In genomic region chr5:130019461-130019860, GRCm38 (mm10) we compare ENCODE assay signal across 24 mouse cellular contexts. TPM values are rescaled to one million over a fixed set of nuclear protein-coding genes. Genes with fewer than 3 reads are reported as not detected.
A peak's percentile ranks its signal among the peaks of the same experiment; 100 is the strongest.
DNase-seq lines count a peak whose midpoint lies in the region; ATAC-seq and TF ChIP-seq lines count a peak whose summit lies in the region.
"Had no signal": no experiment of that assay in that cellular context is flagged by ENCODE, and none has a peak within 500 bp of the region (broad histone marks: within the 10 kb centered on the region; RNA-seq: fewer than 3 reads in every experiment).

No protein-coding gene starts in this region.

- TF ChIP-seq CTCF in hindbrain, postnatal 0 days (IDR thresholded peaks at IDR 0.05; ENCODE audit: low read depth), result no peak

- ATAC-seq in hindbrain, postnatal 0 days, result no peak
- ATAC-seq: forebrain, embryonic 14.5 days; forebrain, embryonic 16.5 days had no signal

- H3K27me3 ChIP-seq in hindbrain, postnatal 0 days (ENCODE audit: insufficient read depth, low read length), result no peaks in the 10 kb centered on the region
- H3K27me3 ChIP-seq: embryonic facial prominence, embryonic 13.5 days; embryonic facial prominence, embryonic 15.5 days; forebrain, embryonic 12.5 days had no signal

- no peak overlapping the region for H3K9ac ChIP-seq in hindbrain, postnatal 0 days (replicated peaks; ENCODE audit: low read length)
- H3K9ac ChIP-seq: embryonic facial prominence, embryonic 13.5 days; embryonic facial prominence, embryonic 15.5 days; forebrain, embryonic 12.5 days had no signal

- no peaks in the 10 kb centered on the region for H3K4me1 ChIP-seq in hindbrain, postnatal 0 days (ENCODE audit: insufficient read depth, low read length)

- intact Hi-C loops in left cerebral cortex, postnatal 36 days (cut with DNase I), result no loop called here

- no peaks in the 10 kb centered on the region; the same call in 1 of the 2 replicates for H3K36me3 ChIP-seq in hindbrain, postnatal 0 days (ENCODE audit: insufficient read depth, low read length)

- no peaks in the 10 kb centered on the region for H3K9me3 ChIP-seq in hindbrain, postnatal 0 days (ENCODE audit: low read length)
- H3K9me3 ChIP-seq: embryonic facial prominence, embryonic 13.5 days; embryonic facial prominence, embryonic 15.5 days; forebrain, embryonic 10.5 days; forebrain, embryonic 12.5 days had no signal

- no peak overlapping the region for H3K27ac ChIP-seq in hindbrain, postnatal 0 days
- H3K27ac ChIP-seq: embryonic facial prominence, embryonic 13.5 days; embryonic facial prominence, embryonic 15.5 days; forebrain, embryonic 10.5 days; forebrain, embryonic 12.5 days had no signal

- WGBS in hindbrain, postnatal 0 days, result 80% methylated on average over 8 of the region's 8 CpGs

- H3K4me3 ChIP-seq in hindbrain, postnatal 0 days (ENCODE audit: low read length), result no peak overlapping the region
- H3K4me3 ChIP-seq: embryonic facial prominence, embryonic 13.5 days; embryonic facial prominence, embryonic 15.5 days; erythroblast, embryonic 14.5 days; forebrain, embryonic 10.5 days; forebrain, embryonic 12.5 days had no signal

- peak; percentile 40 for DNase-seq in testis, postnatal 10 days (ENCODE audit: low spot score)
- DNase-seq in testis, postnatal 14 days (ENCODE audit: low spot score), result no peak
- DNase-seq in Muller cell, postnatal 12 days (ENCODE audit: inconsistent ontology term), result peak; percentile 36
- DNase-seq in ZHBTc4 (ENCODE audit: low read depth, low spot score), result peak; percentile 39
- DNase-seq in lung, postnatal 14 days, result no peak
- DNase-seq in hindbrain, postnatal 0 days (ENCODE audit: low spot score), result no peak
- DNase-seq in left cerebral cortex, postnatal 36 days (ENCODE audit: low spot score in 2 of 2), result no peak
- DNase-seq: adrenal gland, adult 2 months; adrenal gland, postnatal 10 days; adrenal gland, postnatal 25 days; cerebellum, adult 11 months; cerebellum, adult 18-20 months; cerebellum, adult 8-10 months; cerebellum, adult 9-11 months; cerebellum, postnatal 14 days; cerebellum, postnatal 36 days; embryo, embryonic 11 days had no signal

- H3K4me2 ChIP-seq in hindbrain, postnatal 0 days (ENCODE audit: low read depth, low read length), result no peak overlapping the region
- H3K4me2 ChIP-seq: embryonic facial prominence, embryonic 13.5 days; embryonic facial prominence, embryonic 15.5 days; forebrain, embryonic 12.5 days had no signal

RNA-seq across cellular contexts. Expression of gene Asl, which starts 9.6 kb away (rescaled TPM):
- 24.9 and 31.4 TPM in 2 replicates for total RNA-seq in hindbrain, postnatal 0 days (2014; rRNA removed)
- 43.2 and 52.3 TPM in 2 replicates for polyA plus RNA-seq in hindbrain, postnatal 0 days (2015; fragmentation: Nextera tagmentation; extraction: Ambion mirVana)
- 10 to 100 TPM; 17.7 to 19.9 TPM for total RNA-seq in left cerebral cortex, postnatal 36 days (2021)

RNA-seq across cellular contexts. Expression of gene Crcp, which starts 9.6 kb away (rescaled TPM):
- 34.4 and 39.8 TPM in 2 replicates for total RNA-seq in hindbrain, postnatal 0 days (2014; rRNA removed)
- polyA plus RNA-seq in hindbrain, postnatal 0 days (2015; fragmentation: Nextera tagmentation; extraction: Ambion mirVana), result 73.7 and 83.0 TPM in 2 replicates
- 10 to 100 TPM; 33.9 to 36.6 TPM for total RNA-seq in left cerebral cortex, postnatal 36 days (2021)

RNA-seq across cellular contexts. Expression of gene Gusb, which starts 16.6 kb away (rescaled TPM):
- total RNA-seq in hindbrain, postnatal 0 days (2014; rRNA removed), result 26.2 and 27.4 TPM in 2 replicates
- 44.7 and 47.0 TPM in 2 replicates for polyA plus RNA-seq in hindbrain, postnatal 0 days (2015; fragmentation: Nextera tagmentation; extraction: Ambion mirVana)
- total RNA-seq in left cerebral cortex, postnatal 36 days (2021), result 10 to 100 TPM; 10.5 to 11.8 TPM

RNA-seq across cellular contexts. Expression of gene Tpst1, which starts 53.7 kb away (rescaled TPM):
- total RNA-seq in hindbrain, postnatal 0 days (2014; rRNA removed), result 35.6 and 38.1 TPM in 2 replicates
- polyA plus RNA-seq in hindbrain, postnatal 0 days (2015; fragmentation: Nextera tagmentation; extraction: Ambion mirVana), result 46.7 and 48.7 TPM in 2 replicates
- 10 to 100 TPM; 33.2 to 35.3 TPM for total RNA-seq in left cerebral cortex, postnatal 36 days (2021)

Comparison
In these comparisons a context has a peak if more than half of its experiments do, and no peak if none do; other contexts are left out.
1. DNase-seq: peak in testis, postnatal 10 days (single experiment), Muller cell, postnatal 12 days (single experiment) and ZHBTc4 (single experiment); none in testis, postnatal 14 days (single experiment), lung, postnatal 14 days (single experiment), hindbrain, postnatal 0 days (single experiment) and left cerebral cortex, postnatal 36 days (0 of 2).